Mouse (Mus musculus) intestine, embryonic 16.5 days (tissue): Measurements from ENCODE around the gene Mnx1. TPM values are rescaled to one million over a fixed set of nuclear protein-coding genes. Genes with fewer than 3 reads are reported as not detected.

Source experiments
- ATAC-seq: fragments of 200-750 bp; cut with Nextera tagmentation; 2 replicates; pipeline ENCODE4 v1.8.0; 2017; ENCODE audit warnings: moderate TSS enrichment, moderate library complexity
- H3K27ac ChIP-seq: fragments of 300-500 bp; sonication (generic); 2 replicates; pipeline ENCODE4 v1.5.1; 2014; ENCODE audit warnings: mild to moderate bottlenecking, low read length
- H3K27me3 ChIP-seq: fragments of 300-500 bp; sonication (generic); replicated peaks from 2 replicates; pipeline ENCODE4 v1.6.1; 2014; ENCODE audit warnings: low read length, control low read depth, mixed read lengths; ENCODE audit not compliant: control insufficient read depth, insufficient read depth
- H3K36me3 ChIP-seq: fragments of 300-500 bp; sonication (generic); 2 replicates; pipeline ENCODE4 v1.6.1; 2014; ENCODE audit warnings: low read length, control low read depth; ENCODE audit not compliant: control insufficient read depth, insufficient read depth
- H3K4me1 ChIP-seq: fragments of 300-500 bp; sonication (generic); 2 replicates; pipeline ENCODE4 v1.6.1; 2014; ENCODE audit warnings: low read length, control low read depth, mixed read lengths; ENCODE audit not compliant: control insufficient read depth, insufficient read depth
- H3K4me2 ChIP-seq: fragments of 300-500 bp; sonication (generic); 2 replicates; pipeline ENCODE4 v1.6.1; 2014; ENCODE audit warnings: low read depth, low read length, control low read depth
- H3K4me3 ChIP-seq: fragments of 300-500 bp; sonication (generic); 2 replicates; pipeline ENCODE4 v1.5.1; 2014; ENCODE audit warnings: mild to moderate bottlenecking, low read length
- H3K9ac ChIP-seq: fragments of 300-500 bp; sonication (generic); 2 replicates; pipeline ENCODE4 v1.6.1; 2014; ENCODE audit warnings: low read depth, low read length
- H3K9me3 ChIP-seq: fragments of 300-500 bp; sonication (generic); 2 replicates; pipeline ENCODE4 v1.6.1; 2016; ENCODE audit warnings: low read length, control low read depth; ENCODE audit not compliant: control insufficient read depth
- WGBS: fragments of 180-500 bp; shearing (Covaris S2); extraction: QIAGEN DNeasy Blood & Tissue Kit; methylation state at CpG from one replicate; pipeline ENCODE4 v1.1.7; 2014; 5-methylcytosine and 5-hydroxymethylcytosine counted together
- polyA plus RNA-seq: library from polyadenylated mRNA; unstranded; fragments of >200 nt; fragmentation: Nextera tagmentation; extraction: Ambion mirVana; gene quantifications from 2 replicates; pipeline ENCODE4 v1.2.1, GENCODE M21; 2015

Mnx1 gene
- polyA plus RNA-seq = 0.22 and 0.81 TPM in 2 replicates

DNA sequence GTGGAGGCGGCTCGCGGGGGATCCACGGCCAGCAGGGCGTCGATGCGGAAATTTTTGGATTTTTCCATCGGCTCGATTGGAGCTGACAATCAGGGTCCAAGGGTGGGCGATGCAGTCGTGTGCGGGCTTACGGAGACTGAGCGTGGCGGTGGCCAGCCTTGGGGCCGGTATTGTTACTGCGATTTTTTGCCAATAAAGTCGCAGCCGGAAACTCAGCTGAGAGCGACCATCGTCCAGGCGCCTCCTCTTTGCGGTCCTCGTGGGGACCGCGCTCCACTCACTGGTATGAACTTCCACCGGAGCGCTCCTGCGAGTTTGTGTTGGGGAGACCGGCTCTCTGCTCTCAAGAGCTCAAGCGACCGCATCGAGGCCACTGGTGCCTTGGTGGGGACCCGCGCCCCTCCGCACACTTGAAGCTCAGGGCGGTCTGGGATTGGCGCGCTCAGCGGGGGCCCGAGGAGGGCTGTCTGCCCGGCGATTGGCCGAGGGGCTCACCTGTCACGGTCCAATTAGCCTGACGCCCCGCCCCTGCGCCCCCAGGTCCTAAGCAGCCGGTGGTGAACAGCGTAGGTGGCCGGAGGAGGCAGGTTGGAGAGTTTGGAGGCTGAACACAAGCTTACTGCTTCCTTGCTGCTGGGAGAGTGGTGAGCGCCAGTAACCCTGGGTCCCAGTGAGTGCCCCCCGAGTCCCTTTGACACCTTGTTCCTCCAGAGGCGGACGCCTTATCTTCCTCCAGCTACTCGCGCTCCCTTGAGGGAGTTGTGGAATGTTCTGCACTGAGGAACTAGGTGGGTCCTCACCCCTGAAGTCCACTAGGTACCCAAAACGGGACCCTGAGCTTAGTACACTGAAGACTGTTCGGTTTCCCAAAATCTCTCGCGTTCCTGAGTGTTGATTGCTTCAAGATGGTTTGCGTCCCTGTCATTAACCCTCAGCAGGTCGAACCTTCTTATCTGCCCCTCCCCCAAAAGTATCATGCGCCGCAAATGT, at the start of gene Mnx1:
TSS of gene Mnx1 (minus strand) at position 263 of the 990 bp plus-strand sequence.
- Histone ChIP-seq H3K4me1 (peaks cover 7% of the 10 kb centered on the region; the same call in 1 of the 2 replicates), H3K4me3 (peak within 1 kb of the TSS; percentile 62), H3K9me3 (no peaks in the 10 kb centered on the region), H3K27me3 (peaks cover 64% of the 10 kb centered on the region), H3K4me2 (peak within 1 kb of the TSS; percentile 85), H3K9ac (peak within 1 kb of the TSS; percentile 60), H3K36me3 (no peaks in the 10 kb centered on the region), H3K27ac (peak within 1 kb of the TSS; percentile 65; the same call in 1 of the 2 replicates)
- peak; percentile 90 for ATAC-seq
- WGBS = under 1% methylated on average over 65 of the region's 65 CpGs

DNA sequence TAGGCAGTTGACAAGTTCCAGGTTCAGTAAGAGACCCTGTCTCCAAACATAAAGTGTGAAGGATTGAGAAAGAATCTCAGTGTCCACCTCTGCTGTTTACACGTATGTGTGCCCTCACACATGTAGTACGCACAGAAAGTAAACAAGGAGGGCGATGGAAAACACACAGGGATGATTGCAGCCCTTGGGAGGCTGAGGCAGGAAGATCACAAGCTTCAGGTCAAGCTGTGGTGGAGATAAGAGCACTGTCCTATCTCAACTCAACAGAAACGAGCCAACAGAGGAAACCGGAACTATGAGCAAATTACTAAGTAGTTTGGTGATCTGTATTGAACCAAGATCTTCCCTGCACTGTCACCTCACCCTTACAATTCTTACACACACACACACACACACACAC, 38.2 kb upstream of the Mnx1 start:
- WGBS = 83% methylated on average over 5 of the region's 5 CpGs
- H3K4me3 ChIP-seq = no peak overlapping the region
- no peaks in the 10 kb centered on the region for H3K36me3 ChIP-seq
- no peak overlapping the region for H3K4me2 ChIP-seq
- H3K27ac ChIP-seq = no peak overlapping the region
- H3K9ac ChIP-seq = no peak overlapping the region
- no peak for ATAC-seq
- no peaks in the 10 kb centered on the region for H3K9me3 ChIP-seq
- no peaks in the 10 kb centered on the region for H3K4me1 ChIP-seq
- no peaks in the 10 kb centered on the region for H3K27me3 ChIP-seq

DNA sequence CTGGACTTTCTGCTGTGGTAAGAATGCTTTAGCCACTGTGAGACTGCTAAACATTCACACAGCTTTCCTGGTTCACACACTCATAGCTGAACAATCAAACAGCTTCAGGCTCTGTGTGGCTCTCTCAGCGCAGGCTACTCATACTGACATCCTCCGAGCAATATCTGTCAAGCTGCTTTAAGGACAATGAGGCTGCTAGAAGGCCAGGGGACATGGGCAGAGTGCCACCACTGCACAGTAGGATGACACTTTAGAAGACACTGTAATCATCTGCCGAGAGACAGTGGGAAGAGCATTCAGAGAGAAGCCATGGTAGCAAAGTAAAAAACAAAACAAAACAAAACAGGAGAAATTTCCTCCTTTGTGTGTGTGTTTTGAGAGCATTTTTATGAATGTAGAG, 37.6 kb upstream of the Mnx1 start:
- Histone ChIP-seq H3K4me2 (no peak overlapping the region), H3K27ac (no peak overlapping the region), H3K27me3 (no peaks in the 10 kb centered on the region), H3K4me1 (no peaks in the 10 kb centered on the region), H3K9ac (no peak overlapping the region), H3K4me3 (no peak overlapping the region), H3K36me3 (no peaks in the 10 kb centered on the region), H3K9me3 (no peaks in the 10 kb centered on the region)
- 66% methylated on average over 3 of the region's 3 CpGs for WGBS
- no peak for ATAC-seq

DNA sequence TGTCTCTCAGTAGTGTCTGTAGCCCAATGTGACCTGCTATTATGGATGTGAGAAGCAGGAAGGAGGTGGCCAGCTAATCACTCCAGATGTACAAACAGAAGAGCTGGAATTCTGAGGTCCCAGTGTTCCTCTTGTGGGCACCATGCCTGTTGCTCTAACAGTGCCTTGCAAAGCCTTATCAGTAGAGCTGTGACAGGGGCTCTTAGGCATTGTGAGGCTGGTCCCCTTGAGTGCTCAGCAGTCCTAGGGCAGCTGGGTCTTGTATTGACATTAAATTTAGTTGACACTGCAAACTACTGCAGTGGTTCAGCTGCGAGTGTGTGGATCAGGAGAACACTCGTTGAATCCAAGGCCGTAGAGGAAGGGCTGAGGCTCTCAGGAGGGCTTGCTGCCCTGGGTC, 28.7 kb upstream of the Mnx1 start:
- H3K36me3 ChIP-seq = no peaks in the 10 kb centered on the region
- H3K27me3 ChIP-seq = no peaks in the 10 kb centered on the region
- peaks cover 2% of the 10 kb centered on the region; the same call in 1 of the 2 replicates for H3K9me3 ChIP-seq
- no peak overlapping the region for H3K9ac ChIP-seq
- no peak overlapping the region; the same call in 1 of the 2 replicates for H3K27ac ChIP-seq
- H3K4me2 ChIP-seq = no peak overlapping the region
- peaks cover 7% of the 10 kb centered on the region; the same call in 1 of the 2 replicates for H3K4me1 ChIP-seq
- WGBS = 40% methylated on average over 3 of the region's 3 CpGs
- ATAC-seq = peak; percentile 26; the same call in 1 of the 2 replicates
- H3K4me3 ChIP-seq = no peak overlapping the region

DNA sequence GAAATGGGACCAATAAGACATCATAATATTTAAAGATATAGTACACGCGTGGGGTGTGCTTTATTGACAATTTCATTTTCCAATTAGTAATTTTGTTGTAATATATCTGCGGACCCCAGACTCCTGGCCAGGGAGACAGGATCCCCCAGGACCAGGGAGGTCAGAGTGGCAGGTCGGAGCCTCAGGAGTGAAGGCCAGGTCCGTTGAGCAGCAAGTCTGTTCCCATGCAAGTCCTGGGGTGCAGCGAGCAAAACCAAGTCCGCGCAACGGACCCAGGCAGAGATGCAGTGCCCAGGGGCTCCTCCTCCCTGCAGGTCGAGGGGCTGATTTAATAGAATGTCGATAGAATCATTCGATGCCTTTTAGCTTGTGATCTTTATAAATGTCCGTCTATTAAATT, 9.1 kb upstream of the Mnx1 start:
- H3K4me2 ChIP-seq = no peak overlapping the region
- H3K4me1 ChIP-seq = 0 out of 2 replicates have a peak, but pooled peaks cover 5% of the 10 kb centered on the region
- H3K9me3 ChIP-seq = no peaks in the 10 kb centered on the region; the same call in 1 of the 2 replicates
- H3K4me3 ChIP-seq = no peak overlapping the region
- H3K9ac ChIP-seq = no peak overlapping the region
- no peak overlapping the region for H3K27ac ChIP-seq
- peaks cover 48% of the 10 kb centered on the region for H3K27me3 ChIP-seq
- 25% methylated on average over 13 of the region's 13 CpGs for WGBS
- no peak for ATAC-seq
- no peaks in the 10 kb centered on the region for H3K36me3 ChIP-seq

DNA sequence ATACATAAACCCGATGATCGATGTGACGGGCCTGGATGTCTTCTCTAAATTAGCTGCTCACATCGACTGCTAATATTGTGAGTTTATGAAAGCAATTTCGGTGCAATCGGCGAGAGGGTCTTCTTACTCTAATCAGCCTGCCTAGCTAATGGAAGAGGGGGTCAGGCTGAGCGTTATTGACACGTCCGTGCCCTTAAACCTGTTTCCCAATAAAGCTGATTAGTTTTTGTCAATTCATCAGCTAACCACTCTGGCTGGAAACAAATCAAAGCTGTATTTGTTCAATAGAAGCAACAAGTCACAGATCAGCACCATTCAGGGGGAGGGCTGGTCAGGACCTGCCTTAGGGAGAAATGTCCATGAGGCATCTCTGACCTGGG, 7.7 kb upstream of the Mnx1 start:
- ATAC-seq = no peak
- Histone ChIP-seq H3K4me3 (no peak overlapping the region), H3K27ac (no peak overlapping the region), H3K9ac (no peak overlapping the region), H3K4me2 (no peak overlapping the region), H3K9me3 (no peaks in the 10 kb centered on the region; the same call in 1 of the 2 replicates), H3K27me3 (peaks cover 55% of the 10 kb centered on the region), H3K4me1 (0 out of 2 replicates have a peak, but pooled peaks cover 5% of the 10 kb centered on the region), H3K36me3 (no peaks in the 10 kb centered on the region)
- WGBS = 8% methylated on average over 10 of the region's 10 CpGs

DNA sequence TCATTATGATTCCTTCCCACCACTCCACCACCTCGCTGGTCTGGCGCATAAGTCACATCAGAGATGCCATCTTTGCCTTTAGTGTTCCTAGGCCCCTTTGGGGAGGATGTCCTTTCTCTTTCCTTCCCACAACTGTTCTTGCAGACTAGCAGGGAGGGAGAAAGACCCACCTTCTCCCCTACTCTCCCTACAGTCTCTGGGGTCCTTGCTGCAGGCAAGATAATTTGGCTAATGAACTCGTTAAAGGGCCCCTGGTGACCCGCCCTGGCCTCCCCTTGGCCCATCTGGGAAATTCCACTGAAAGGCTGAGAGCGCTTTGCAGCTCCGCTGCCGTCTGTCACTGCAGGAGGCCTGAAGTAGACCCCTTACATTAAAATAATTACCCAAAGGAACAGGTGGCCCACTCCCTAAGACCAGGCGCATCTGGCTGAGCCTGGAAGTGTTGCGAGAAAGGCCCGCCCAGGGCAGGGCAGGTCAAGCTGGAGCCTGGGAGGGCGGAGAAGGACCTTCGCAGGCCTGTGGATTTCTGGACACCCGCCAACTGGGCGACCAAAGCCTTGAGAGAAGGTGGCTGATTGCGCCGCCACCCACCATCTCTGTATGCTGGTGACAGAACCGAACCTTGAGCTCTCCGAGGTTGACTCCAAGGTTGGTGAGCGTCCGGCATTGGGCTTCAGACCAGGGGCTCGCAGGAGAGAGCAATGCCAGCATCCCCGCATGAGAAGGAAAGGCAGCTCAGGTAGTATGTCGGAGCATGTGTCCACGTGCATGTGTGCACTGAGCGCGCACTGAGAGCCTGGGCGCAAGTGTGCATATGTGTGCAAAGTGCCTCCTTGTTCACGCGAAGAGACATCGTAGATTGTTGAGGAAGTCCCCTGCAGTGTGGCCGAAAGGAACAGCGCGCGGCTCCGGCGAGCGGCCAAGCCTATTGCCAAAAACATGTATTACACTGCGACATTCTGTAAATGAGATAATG, 7.0 kb upstream of the Mnx1 start:
- H3K9ac ChIP-seq = no peak overlapping the region
- 11% methylated on average over 38 of the region's 38 CpGs for WGBS
- H3K4me2 ChIP-seq = peak overlapping the region; percentile 22; the same call in 1 of the 2 replicates
- no peak overlapping the region for H3K27ac ChIP-seq
- H3K4me1 ChIP-seq = 0 out of 2 replicates have a peak, but pooled peaks cover 5% of the 10 kb centered on the region
- H3K36me3 ChIP-seq = no peaks in the 10 kb centered on the region
- peak overlapping the region; percentile 6; the same call in 1 of the 2 replicates for H3K4me3 ChIP-seq
- H3K27me3 ChIP-seq = peaks cover 59% of the 10 kb centered on the region
- no peaks in the 10 kb centered on the region; the same call in 1 of the 2 replicates for H3K9me3 ChIP-seq
- ATAC-seq = 0 out of 2 replicates have a peak, but pooled peaks have one; percentile 31

DNA sequence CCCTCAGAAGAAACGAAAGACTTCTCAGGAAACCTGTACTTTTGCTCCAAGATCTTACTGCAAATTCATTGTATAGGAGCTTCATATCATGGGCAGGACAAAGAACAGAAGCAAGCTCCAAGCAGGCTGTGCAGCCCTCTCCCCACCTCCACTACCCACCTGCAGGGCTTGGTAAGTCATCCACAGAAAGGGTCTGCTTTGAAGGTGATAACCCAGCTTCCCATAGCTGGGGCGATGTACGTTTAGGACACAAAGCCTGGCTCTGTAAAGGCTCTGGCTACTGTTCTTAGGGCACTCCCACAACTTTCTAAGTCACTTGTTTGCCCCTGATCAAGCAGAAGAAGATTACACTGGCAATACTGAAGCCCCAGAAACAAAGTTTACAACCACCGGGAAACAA, 5.5 kb upstream of the Mnx1 start:
- 22% methylated on average over 4 of the region's 4 CpGs for WGBS
- no peak for ATAC-seq
- Histone ChIP-seq H3K9ac (no peak overlapping the region), H3K4me2 (no peak overlapping the region), H3K27ac (no peak overlapping the region), H3K9me3 (no peaks in the 10 kb centered on the region; the same call in 1 of the 2 replicates), H3K4me3 (no peak overlapping the region), H3K36me3 (no peaks in the 10 kb centered on the region), H3K4me1 (0 out of 2 replicates have a peak, but pooled peaks cover 5% of the 10 kb centered on the region), H3K27me3 (peaks cover 57% of the 10 kb centered on the region)
